Mouse (Mus musculus): ENCODE results near the gene 2310057M21Rik.

DNA sequence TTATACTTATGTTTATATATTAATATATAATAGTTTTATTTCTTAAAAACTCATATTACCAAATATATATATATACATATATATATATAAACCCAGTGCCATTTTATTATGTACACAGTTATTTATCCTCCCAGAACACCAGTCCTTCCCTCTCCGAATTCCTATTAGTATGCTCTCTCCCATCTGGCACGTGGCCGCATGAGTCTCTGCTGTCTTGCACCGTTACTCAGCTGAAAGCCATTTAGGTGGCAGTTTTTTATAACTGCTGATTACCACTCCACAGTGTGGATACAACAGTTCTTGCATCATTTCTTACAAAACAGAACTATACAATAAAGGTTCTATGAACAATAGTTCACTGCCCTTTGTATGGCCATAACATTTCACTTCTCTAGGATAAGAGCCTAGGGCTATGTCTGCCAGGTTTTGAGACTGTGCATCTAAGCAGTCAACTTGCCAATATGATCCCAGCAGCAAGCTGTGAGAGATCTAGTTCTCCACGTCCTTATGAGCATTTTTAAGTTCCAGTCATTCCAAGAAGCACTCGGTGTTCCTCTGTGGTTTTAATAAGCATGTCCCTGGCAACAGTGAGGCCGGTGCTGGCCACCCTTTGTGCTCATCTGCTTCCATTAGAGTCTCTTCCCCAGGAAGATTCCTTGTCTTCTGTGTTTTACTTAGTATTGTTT is 16.6 kb downstream of the 2310057M21Rik start:
- no peak for TF ChIP-seq CTCF (IDR thresholded peaks at IDR 0.05; ENCODE audit: low read depth)
- no peak for TF ChIP-seq EP300 (IDR thresholded peaks at IDR 0.05; ENCODE audit: low read depth)

Data from liver, embryonic 14.5 days (tissue).